Mouse (Mus musculus) left cerebral cortex, adult 11 months (tissue): ENCODE measurements around the gene AC140267.1.
A peak's percentile ranks its signal among the peaks of the same experiment; 100 is the strongest.

Experiments
- DNase-seq: peaks from one replicate; pipeline ENCODE4 v3.0.0; 2022; ENCODE audit warnings: low spot score

AC140267.1 gene

DNA sequence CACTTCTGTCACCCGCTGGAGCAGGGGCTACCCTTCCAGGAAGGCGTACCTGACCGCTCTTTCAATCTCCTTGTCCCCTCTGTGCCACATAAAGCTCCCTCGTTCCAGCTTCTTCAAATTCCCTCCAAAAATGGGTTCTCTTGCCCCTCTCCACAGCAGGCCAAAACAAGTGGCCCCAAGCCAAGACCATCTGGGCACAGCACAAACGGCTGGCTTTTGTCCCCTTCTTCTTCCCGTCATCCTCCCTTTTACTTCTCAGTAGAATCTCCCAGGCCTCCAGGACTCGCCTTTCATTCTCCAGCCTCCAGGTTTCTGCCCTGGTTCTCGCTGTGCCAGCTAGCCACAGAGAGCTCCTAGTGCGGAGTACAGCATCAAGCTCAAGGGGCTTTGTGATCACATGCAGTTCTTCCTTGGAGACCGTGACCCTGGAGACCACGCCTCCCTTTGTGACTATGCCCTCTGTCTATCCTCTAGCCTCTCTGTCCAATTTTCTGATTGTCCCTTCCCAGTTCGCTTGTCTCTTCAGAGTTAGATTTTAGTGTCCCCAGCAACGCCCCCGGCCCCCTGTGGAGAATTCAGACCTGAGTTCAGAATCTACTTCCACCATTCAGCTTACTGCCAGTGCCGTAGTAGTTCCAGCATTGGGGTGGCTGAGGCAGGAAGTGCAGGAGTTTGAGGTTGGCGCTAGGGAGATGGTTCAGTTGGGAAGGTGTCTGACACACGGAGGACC, 7.4 kb upstream of the AC140267.1 start:
- DNase-seq, result no peak

DNA sequence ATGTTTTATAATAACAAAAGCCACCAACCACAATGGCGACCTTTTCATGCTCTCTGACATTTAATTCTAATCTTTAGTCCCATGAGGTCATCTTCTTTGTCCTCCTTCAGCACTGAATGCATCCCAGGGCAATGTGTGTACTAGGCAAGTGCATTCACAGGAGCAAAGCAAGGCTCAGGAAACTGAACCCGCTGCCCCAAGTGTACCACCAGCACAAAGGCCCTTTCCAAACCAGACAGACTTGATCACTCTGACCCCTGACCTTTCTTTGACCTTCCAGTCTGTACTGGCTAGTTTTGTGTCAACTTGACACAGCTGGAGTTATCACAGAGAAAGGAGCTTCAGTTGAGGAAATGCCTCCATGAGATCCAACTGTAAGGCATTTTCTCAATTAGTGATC, 3.3 kb upstream of the AC140267.1 start:
- DNase-seq, result no peak

- DNase-seq, result no peak
Observed at GRCm38 (mm10) chr15:80233053-80233452, 2.6 kb upstream of the AC140267.1 start.

DNA sequence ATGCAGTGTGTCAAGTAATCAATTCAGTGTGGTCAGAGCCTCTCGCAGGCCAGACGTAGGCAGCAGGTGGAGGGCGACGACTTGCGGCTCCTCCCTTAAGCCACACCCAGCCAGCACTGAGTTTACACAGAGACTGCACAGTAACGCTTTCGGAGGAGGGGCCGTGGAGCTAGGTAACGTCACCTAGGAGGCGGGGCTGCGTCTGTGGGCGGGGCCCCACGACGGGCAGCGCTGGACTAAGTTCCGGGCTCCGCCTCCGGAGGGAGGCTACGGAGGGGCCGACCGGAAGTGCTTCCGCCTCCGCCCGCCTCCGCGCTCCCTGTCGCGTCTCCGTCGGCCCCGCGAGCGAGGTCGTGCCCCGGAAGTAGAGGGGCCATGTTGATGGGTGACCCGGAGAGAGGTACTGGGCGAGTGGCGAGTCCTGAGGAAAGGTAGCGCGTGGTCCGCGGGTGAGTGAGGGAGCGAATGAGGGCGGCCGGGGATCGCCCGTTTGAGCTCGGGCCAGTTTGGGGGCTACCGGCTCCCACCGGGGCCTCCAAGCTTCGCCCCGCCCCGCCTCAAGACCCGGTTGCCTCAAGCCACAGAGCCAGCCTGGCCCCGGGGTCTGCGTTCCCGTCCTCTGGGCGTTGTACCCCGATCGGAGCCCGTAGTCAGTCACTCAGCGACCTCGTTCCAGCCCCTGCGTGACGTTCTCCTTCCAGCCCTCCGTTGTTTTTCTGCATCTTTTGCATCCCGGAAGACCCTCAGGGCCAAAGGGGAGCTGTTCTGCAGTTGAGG, 1.7 kb upstream of the AC140267.1 start, which contains the start of gene Mief1:
Mief1 (plus strand) TSS at position 286 of the 777 bp plus-strand sequence.
- peak; percentile 96 for DNase-seq

DNA sequence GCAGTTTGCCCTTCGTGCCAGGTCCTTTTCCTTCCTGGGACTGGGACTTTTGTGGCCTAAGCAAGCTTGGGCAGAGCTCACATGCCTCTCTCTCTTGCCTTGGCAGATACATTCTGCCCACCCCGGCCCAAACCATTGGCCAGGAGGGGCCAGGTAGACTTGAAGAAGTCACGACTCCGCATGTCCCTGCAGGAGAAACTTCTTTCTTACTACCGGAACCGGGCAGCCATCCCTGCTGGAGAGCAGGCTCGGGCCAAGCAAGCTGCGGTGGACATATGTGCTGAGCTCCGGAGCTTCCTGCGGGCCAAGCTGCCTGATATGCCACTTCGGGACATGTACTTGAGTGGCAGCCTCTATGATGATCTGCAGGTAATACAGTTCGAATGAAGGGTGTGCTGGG, 12.5 kb downstream of the AC140267.1 start:
- DNase-seq, result no peak

- no peak for DNase-seq
Observed at GRCm38 (mm10) chr15:80248596-80248995, 13.0 kb downstream of the AC140267.1 start.

GRCm38 (mm10) chr15:80249672-80250071, 14.0 kb downstream of the AC140267.1 start:
- no peak for DNase-seq

GRCm38 (mm10) chr15:80250586-80250985, 15.0 kb downstream of the AC140267.1 start:
- no peak for DNase-seq

- DNase-seq, result no peak
Observed at GRCm38 (mm10) chr15:80253530-80253929, 17.9 kb downstream of the AC140267.1 start.

GRCm38 (mm10) chr15:80254207-80254606, 18.6 kb downstream of the AC140267.1 start:
- DNase-seq, result no peak

DNA sequence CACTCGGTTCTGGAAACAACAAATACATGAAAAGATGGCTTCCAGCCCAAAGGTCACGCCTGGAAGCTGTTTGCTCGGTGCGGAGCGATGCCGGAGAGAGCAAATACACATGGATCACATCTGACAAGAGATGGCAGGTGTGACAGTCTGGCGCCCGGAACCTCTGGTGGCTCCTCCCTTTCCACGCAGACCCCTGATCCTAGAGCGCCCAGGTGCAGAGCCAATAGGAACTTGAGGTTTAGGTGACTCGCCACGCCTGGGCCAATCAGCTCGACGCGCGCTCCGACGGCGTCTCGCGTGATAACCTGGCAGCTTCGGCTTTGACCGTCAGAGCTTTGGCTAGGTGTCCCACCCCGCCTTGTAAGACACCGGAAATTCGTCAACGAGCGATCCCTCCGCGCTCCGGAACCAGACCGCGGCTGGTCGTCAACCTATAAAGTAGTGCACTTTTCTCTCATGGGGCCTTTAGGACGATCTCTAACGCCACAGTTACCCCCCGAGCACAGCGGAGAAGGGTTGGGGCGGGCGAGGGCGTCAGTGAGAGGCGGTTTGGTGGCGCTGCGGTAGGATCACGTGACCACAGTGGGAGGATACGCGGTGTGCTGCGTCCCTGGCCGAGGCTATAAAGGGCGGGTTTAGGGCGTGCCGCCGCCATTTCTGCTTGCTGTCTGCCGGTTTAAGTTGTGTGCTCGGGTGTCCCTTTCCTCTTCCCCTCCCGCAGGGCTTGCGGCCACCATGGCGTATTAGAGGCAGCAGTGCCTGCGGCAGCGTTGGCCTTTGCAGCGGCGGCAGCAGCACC, 19.4 kb downstream of the AC140267.1 start, which contains the start of gene Atf4:
Atf4 (plus strand) TSS at position 338 of the 799 bp plus-strand sequence.
- DNase-seq, result peak; percentile 97

DNA sequence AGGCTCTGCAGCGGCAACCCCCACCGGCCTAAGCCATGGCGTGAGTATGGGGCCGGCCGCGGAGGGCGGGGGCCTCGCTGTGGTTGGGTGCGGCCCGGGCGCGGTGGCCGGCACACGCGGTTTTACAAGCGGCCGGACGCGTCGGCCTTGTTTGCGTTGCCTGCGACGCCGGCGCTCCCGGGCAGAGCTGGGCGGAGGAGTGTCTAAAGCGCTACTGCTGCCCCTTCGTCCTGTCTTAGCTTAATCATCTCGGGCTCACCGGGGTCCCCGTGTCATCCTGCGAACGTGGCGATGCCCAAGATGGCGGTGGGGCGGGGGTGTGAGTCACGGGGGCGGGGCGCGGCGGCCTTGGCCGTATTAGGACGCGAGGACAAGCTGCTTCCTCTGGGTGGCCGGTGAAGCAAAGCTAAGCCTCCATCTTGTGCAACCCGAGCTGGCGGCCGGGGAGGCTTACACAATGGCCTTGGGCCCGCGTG, 20.0 kb downstream of the AC140267.1 start:
- no peak for DNase-seq

- no peak for DNase-seq
Observed at GRCm38 (mm10) chr15:80256242-80256641, 20.6 kb downstream of the AC140267.1 start.

DNA sequence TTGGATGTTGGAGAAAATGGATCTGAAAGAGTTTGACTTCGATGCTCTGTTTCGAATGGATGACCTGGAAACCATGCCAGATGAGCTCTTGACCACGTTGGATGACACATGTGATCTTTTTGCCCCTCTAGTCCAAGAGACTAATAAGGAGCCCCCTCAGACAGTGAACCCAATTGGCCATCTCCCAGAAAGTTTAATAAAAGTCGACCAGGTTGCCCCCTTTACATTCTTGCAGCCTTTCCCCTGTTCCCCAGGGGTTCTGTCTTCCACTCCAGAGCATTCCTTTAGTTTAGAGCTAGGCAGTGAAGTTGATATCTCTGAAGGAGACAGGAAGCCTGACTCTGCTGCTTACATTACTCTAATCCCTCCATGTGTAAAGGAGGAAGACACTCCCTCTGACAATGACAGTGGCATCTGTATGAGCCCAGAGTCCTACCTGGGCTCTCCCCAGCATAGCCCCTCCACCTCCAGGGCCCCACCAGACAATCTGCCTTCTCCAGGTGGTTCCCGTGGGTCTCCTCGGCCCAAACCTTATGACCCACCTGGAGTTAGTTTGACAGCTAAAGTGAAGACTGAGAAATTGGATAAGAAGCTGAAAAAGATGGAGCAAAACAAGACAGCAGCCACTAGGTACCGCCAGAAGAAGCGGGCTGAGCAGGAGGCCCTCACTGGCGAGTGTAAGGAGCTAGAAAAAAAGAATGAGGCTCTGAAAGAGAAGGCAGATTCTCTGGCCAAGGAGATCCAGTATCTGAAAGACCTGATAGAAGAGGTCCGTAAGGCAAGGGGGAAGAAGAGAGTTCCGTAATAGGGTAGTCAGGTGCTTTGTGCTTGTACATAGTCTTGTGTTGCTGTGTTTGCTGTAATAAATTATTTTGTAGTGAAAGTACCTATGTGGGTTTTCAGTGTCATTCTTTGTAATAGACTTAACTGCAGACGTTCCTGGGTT, 21.3 kb downstream of the AC140267.1 start:
- no peak for DNase-seq

GRCm38 (mm10) chr15:80257602-80258239, 22.1 kb downstream of the AC140267.1 start:
- DNase-seq, result no peak

DNA sequence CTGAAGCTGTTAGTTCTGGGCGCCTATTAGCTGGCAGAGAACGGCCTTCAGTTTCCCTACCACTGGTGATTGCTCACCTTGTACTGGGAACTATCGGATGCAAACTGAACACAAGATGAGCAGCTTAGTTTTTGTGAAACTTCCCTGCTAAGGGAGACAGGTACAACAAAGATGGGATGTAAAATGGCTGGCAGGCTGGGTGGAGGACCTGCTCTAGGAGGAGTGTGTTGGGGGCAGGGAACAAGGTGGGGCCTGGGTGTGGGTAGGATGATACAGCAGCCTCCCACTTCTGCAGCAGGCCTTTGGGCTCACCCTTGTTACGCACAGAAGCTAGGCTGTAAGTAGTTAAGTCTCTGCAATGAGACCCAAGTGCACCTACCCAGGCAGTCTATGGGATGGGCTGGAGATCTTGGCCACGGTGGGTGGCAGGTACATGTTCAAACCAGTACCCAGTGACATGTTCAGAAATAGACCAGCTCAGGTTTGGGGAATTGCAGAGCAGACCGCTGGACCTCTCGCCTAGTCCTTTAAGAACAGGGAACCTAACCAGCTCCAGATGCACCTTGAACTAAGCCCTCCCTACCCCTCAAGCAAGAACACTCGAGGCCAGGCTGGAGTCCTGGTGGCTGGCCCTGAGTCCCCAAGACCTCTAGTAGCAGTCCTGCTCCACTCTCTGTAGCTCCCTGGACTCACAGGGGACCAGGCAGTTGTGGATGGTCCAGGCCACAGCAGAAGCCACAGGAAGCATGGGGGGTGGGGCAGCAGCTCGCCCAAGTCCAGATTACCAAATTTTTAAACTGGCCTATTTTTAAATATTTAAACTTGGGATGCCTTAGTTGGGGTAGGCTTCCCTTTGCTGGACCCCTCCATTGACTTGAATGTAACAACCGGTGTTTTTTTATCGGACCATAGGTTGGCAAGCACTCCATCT, 22.9 kb downstream of the AC140267.1 start:
- DNase-seq, result no peak

DNA sequence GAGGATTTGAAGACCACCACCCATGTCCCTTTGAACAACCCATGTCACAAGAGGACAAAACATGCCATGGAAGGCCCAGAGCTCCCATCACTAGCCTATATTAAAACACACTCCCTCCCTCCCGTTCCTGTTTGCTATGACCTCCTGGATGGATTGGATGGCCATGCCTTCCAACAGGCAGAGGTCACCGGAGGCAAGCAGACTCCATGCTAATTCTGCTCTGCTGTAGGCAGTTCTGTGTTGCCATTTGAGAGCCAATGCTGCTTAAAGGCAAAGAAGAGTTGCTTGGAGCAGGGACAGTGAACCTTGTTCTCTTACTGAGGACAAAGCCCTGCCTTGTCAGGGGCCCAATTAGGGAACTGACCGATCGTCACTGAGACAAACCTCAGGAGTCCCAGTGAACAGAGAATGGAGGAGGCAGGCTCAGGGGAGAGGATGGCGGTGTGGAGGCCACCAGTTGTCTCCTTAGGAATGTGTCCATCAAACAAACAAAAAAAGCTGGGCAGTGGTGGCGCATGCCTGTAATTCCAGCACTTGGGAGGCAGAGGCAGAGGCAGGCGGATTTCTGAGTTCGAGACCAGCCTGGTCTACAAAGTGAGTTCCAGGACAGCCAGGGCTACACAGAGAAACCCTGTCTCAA, 23.9 kb downstream of the AC140267.1 start:
- DNase-seq, result no peak

DNA sequence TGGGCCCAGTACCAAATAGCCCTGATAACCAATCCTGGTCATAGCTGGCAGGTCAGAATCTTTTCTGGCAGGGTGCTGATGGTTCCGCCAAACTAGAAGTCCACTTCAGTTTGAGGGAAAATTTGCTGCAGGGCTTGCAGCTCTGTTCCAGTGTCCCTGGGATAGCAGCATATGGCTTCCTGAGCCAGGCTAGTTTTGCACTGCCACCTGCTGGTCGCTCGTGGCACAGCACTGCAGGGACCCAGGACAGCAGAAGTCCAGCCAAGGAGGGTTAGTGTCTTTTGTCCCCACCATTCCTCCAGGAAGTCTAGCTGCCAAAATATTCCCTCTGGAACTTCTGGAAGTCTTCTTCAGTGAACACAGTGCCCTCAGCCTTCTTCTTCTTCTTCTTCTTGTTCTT, 25.0 kb downstream of the AC140267.1 start:
- DNase-seq, result no peak

DNA sequence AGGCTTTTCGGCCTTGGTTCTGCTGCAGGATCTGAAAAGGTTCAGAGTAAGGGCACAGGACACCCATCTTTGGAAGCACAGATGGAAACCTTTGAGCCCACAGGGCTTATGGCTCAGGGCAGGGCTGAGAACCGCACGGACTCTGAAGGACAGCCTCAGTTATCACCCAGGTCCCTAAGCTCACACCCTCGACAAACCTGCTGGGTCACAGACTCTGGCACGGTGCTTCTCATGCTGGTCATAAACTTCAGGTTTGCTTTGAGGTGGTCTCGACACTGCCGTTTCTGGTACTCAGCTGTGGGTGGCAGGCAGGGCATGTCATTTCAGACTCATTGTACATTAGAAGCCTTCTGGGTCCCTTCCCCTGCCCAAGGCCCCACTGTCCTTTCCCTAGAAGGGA, 25.5 kb downstream of the AC140267.1 start:
- no peak for DNase-seq
